Mouse (Mus musculus) kidney, adult 2 months (tissue): ENCODE results near the gene Ccl20.

Experiments used
- CTCF ChIP-seq: fragments of 200-500 bp; conservative IDR thresholded peaks from 2 replicates; pipeline ENCODE4 v1.5.1; 2011; ENCODE audit warnings: low read depth, mild to moderate bottlenecking, control low read depth, low read length, moderate library complexity, mixed read lengths; ENCODE audit not compliant: insufficient read depth, insufficient read length
- POLR2A ChIP-seq: fragments of 200-500 bp; IDR thresholded peaks from one replicate; pipeline ENCODE4 v1.6.1; 2011; ENCODE audit warnings: low read depth, low read length, control low read depth

GRCm38 (mm10) chr1:83105464-83105863 is 11.1 kb upstream of the Ccl20 start:
- TF ChIP-seq POLR2A (no peak), CTCF (no peak)
